Mouse (Mus musculus) bone marrow macrophage, adult 2 months (primary cell): Measurements from ENCODE around the gene Grn.

Experiments
- CTCF ChIP-seq: IDR thresholded peaks from 2 replicates; pipeline ENCODE4 v1.5.1; 2012; ENCODE audit warnings: low read depth, mild to moderate bottlenecking, low read length, moderate library complexity
- POLR2A ChIP-seq: IDR thresholded peaks from 2 replicates; pipeline ENCODE4 v1.6.1; 2012; ENCODE audit warnings: mild to moderate bottlenecking, low read depth, low read length, borderline replicate concordance

GRCm38 (mm10) chr11:102442089-102442488 lies 12.0 kb downstream of the Grn start:
- no peak for TF ChIP-seq CTCF
- no peak for TF ChIP-seq POLR2A
